Comparison of ENCODE assay signal across 14 mouse cellular contexts in genomic region chr13:37923643-37924460, GRCm38 (mm10).
DNase-seq lines count a peak whose midpoint lies in the region; ATAC-seq and TF ChIP-seq lines count a peak whose summit lies in the region.
"Had no signal": no experiment of that assay in that cellular context is flagged by ENCODE, and none has a peak within 500 bp of the region (broad histone marks: within the 10 kb centered on the region; RNA-seq: fewer than 3 reads in every experiment).

No protein-coding gene starts in this region.

- TF ChIP-seq EP300 in heart, adult 2 months (IDR thresholded peaks at IDR 0.05; ENCODE audit: insufficient read depth, low read depth, low read length): no peak

- no peak for TF ChIP-seq POLR2A in heart, adult 2 months (IDR thresholded peaks at IDR 0.05; ENCODE audit: insufficient read depth, low read depth, low read length)

- H3K27ac ChIP-seq in heart, adult 2 months: no peak overlapping the region
- H3K27ac ChIP-seq in hindbrain, postnatal 0 days: no peak overlapping the region
- no peak overlapping the region for H3K27ac ChIP-seq in hindbrain, embryonic 14.5 days
- H3K27ac ChIP-seq: intestine, embryonic 15.5 days; kidney, postnatal 0 days; layer of hippocampus, adult 2 months; limb, embryonic 13.5 days; midbrain, embryonic 10.5 days; neural tube, embryonic 15.5 days had no signal

- H3K4me3 ChIP-seq in heart, adult 2 months: no peak overlapping the region
- H3K4me3 ChIP-seq in hindbrain, postnatal 0 days (ENCODE audit: low read length): no peak overlapping the region
- H3K4me3 ChIP-seq in hindbrain, embryonic 14.5 days (replicated peaks; ENCODE audit: low read length): no peak overlapping the region
- H3K4me3 ChIP-seq: intestine, embryonic 15.5 days; layer of hippocampus, adult 2 months; limb, embryonic 13.5 days; midbrain, embryonic 10.5 days; neural tube, embryonic 15.5 days had no signal

- peaks cover 16% of the 10 kb centered on the region; the same call in 1 of the 2 replicates for H3K36me3 ChIP-seq in heart, adult 2 months (ENCODE audit: control insufficient read depth, insufficient read depth, low read length)
- H3K36me3 ChIP-seq in hindbrain, postnatal 0 days (ENCODE audit: insufficient read depth, low read length): no peaks in the 10 kb centered on the region
- H3K36me3 ChIP-seq in hindbrain, embryonic 14.5 days (replicated peaks; ENCODE audit: control insufficient read depth, insufficient read depth): no peaks in the 10 kb centered on the region
- H3K36me3 ChIP-seq: neural tube, embryonic 15.5 days had no signal

- H3K27me3 ChIP-seq in heart, adult 2 months (ENCODE audit: control insufficient read depth, insufficient read depth, low read length): no peaks in the 10 kb centered on the region
- H3K27me3 ChIP-seq in hindbrain, postnatal 0 days (ENCODE audit: insufficient read depth, low read length): no peaks in the 10 kb centered on the region
- no peaks in the 10 kb centered on the region for H3K27me3 ChIP-seq in hindbrain, embryonic 14.5 days (ENCODE audit: control insufficient read depth, insufficient read depth, low read length)
- H3K27me3 ChIP-seq: intestine, embryonic 15.5 days; limb, embryonic 13.5 days; neural tube, embryonic 15.5 days had no signal

- whole genome bisulfite sequencing in heart, adult 2 months: 76% methylated on average over 10 of the region's 10 CpGs
- WGBS in hindbrain, postnatal 0 days: 80% methylated on average over 10 of the region's 10 CpGs
- 85% methylated on average over 10 of the region's 10 CpGs for WGBS in hindbrain, embryonic 14.5 days

- H3K4me1 ChIP-seq in heart, adult 2 months (ENCODE audit: control insufficient read depth, insufficient read depth, low read length): peaks cover 2% of the 10 kb centered on the region
- no peaks in the 10 kb centered on the region for H3K4me1 ChIP-seq in hindbrain, postnatal 0 days (ENCODE audit: insufficient read depth, low read length)
- H3K4me1 ChIP-seq in hindbrain, embryonic 14.5 days (replicated peaks; ENCODE audit: control insufficient read depth, insufficient read depth, low read length): no peaks in the 10 kb centered on the region
- H3K4me1 ChIP-seq: intestine, embryonic 15.5 days; neural tube, embryonic 15.5 days had no signal

- intact Hi-C loops in heart, adult 2 months (cut with DNase I): loop anchor here (5.0 kb wide), 1 partner anchor 312 kb away; no protein-coding TSS in a partner anchor

- ATAC-seq in hindbrain, postnatal 0 days: peak; percentile 74; the same call in 1 of the 2 replicates
- no peak; the same call in 1 of the 2 replicates for ATAC-seq in hindbrain, embryonic 14.5 days (ENCODE audit: low FRiP score)
- ATAC-seq: intestine, embryonic 15.5 days had no signal

- TF ChIP-seq CTCF in heart, adult 2 months (IDR thresholded peaks at IDR 0.05): no peak
- no peak for TF ChIP-seq CTCF in hindbrain, postnatal 0 days (IDR thresholded peaks at IDR 0.05; ENCODE audit: low read depth)

- no peak overlapping the region for H3K9ac ChIP-seq in heart, adult 2 months (ENCODE audit: low read depth, low read length)
- no peak overlapping the region for H3K9ac ChIP-seq in hindbrain, postnatal 0 days (replicated peaks; ENCODE audit: low read length)
- no peak overlapping the region for H3K9ac ChIP-seq in hindbrain, embryonic 14.5 days
- H3K9ac ChIP-seq: intestine, embryonic 15.5 days; limb, embryonic 13.5 days; neural tube, embryonic 15.5 days had no signal

- peak; percentile 80 for DNase-seq in heart, adult 11 months
- no peak for DNase-seq in heart, adult 2 months
- no peak for DNase-seq in hindbrain, postnatal 0 days (ENCODE audit: low spot score)
- DNase-seq in hindbrain, embryonic 14.5 days (ENCODE audit: low spot score): no peak
- peak; percentile 38 for DNase-seq in thymus, postnatal 0 days (ENCODE audit: low spot score)
- no peak for DNase-seq in thymus, adult 18-20 months
- DNase-seq in adrenal gland, postnatal 4 days (ENCODE audit: low spot score in 2 of 2): no peak
- DNase-seq: cerebellum, adult 2 months had no signal

- H3K9me3 ChIP-seq in hindbrain, postnatal 0 days (ENCODE audit: low read length): no peaks in the 10 kb centered on the region
- no peaks in the 10 kb centered on the region for H3K9me3 ChIP-seq in hindbrain, embryonic 14.5 days (ENCODE audit: control insufficient read depth, low read length)
- H3K9me3 ChIP-seq: intestine, embryonic 15.5 days; limb, embryonic 13.5 days; midbrain, embryonic 10.5 days; neural tube, embryonic 15.5 days had no signal

- no peaks in the 10 kb centered on the region; the same call in 1 of the 2 replicates for H3K79me2 ChIP-seq in heart, adult 2 months (replicated peaks; ENCODE audit: control insufficient read depth, insufficient read depth, low read length)

- no peak overlapping the region for H3K4me2 ChIP-seq in hindbrain, postnatal 0 days (ENCODE audit: low read depth, low read length)
- H3K4me2 ChIP-seq in hindbrain, embryonic 14.5 days (replicated peaks): no peak overlapping the region
- H3K4me2 ChIP-seq: intestine, embryonic 15.5 days; limb, embryonic 13.5 days; neural tube, embryonic 15.5 days had no signal

Comparison
In these comparisons a context has a peak if more than half of its experiments do, and no peak if none do; other contexts are left out.
1. DNase-seq: peak in heart, adult 11 months (single experiment) and thymus, postnatal 0 days (single experiment); none in heart, adult 2 months (0 of 2), hindbrain, postnatal 0 days (single experiment), hindbrain, embryonic 14.5 days (single experiment), thymus, adult 18-20 months (0 of 2) and adrenal gland, postnatal 4 days (0 of 2).